Mouse (Mus musculus) Muller cell, postnatal 12 days (primary cell): Measurements from ENCODE around the gene Arrdc5.
A peak's percentile ranks its signal among the peaks of the same experiment; 100 is the strongest.
"Not testable (repeated sequence)": the region's sequence is repeated elsewhere in the genome, so short reads cannot be mapped to it uniquely, and the experiment has no call there.

ENCODE experiments used
- DNase-seq: peaks from one replicate; pipeline ENCODE4 v3.0.0-alpha.2; 2015; ENCODE audit errors: inconsistent ontology term

Arrdc5 gene

GRCm38 (mm10) chr17:56278340-56278739 lies 21.7 kb downstream of the Arrdc5 start:
- no peak for DNase-seq

- no peak for DNase-seq
Measured at GRCm38 (mm10) chr17:56277567-56277893, 22.6 kb downstream of the Arrdc5 start.

DNA sequence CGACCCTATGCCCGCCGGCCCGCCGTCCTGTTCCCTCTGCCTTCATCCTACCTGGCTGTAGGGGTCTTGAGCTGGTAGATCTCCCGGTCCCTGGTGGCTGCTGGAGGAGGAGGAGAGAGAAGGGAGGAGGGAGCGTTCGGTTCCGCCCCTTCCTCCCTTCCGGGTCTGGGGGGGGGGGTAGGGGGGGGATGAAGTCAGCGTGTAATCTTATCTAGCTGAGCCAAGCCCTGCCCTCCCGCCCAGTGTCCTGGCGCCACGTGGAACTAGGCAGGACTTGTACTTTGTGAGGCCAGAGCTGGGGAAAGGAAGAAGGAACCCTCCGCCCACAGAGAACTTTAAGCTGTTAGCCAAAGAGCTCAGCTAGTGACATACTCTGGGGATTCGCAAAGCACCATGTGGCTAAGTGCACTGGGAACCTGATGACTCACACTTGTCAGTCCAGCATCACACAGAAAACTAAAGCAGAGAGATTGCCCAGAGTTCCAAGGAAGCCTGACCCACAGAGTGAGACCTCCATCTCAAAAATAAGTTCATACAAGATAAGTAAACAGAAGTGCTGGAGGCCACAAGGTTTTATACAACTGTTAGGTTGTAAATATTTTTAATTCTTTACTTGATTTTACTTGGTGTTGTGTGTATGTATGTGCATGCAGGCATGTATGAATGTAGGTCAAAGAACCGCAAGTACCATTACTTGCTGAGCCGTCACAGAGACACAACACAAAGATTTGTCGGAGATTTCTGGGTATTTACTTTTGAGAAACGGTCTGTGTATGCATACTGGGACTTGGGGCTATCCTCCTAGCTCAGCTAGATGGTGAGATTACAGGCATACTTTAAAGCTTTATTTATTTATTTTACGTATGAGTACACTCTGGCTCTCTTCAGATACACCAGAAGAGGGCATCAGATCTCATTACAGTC lies 23.2 kb downstream of the Arrdc5 start, which contains the start of gene Ticam1:
Gene Ticam1, minus strand, starts transcription at position 144 of the 924 bp plus-strand sequence.
- DNase-seq, result peak; percentile 99

GRCm38 (mm10) chr17:56275842-56276480 lies 24.1 kb downstream of the Arrdc5 start:
- peak; percentile 34 for DNase-seq

DNA sequence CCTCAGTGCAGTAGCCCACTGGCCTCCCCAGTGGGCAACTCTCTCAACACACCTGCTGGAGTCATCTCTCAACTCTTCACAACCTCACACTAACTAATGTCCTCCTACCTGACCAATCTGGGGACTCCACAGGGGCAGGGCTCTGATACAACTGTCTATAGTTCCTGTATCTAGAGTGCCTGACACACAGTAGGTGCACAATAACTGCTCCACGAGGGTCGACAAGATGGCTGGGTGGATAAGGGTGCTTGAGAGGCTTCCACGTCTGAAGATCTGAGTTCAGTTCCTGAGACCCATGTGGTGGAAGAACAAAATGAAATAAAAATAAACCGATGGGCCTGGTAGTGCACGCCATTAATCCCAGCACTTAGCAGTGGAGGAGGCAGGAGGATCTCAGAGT lies 26.1 kb downstream of the Arrdc5 start:
- no peak for DNase-seq

GRCm38 (mm10) chr17:56273482-56273881 lies 26.6 kb downstream of the Arrdc5 start:
- DNase-seq, result no peak

DNA sequence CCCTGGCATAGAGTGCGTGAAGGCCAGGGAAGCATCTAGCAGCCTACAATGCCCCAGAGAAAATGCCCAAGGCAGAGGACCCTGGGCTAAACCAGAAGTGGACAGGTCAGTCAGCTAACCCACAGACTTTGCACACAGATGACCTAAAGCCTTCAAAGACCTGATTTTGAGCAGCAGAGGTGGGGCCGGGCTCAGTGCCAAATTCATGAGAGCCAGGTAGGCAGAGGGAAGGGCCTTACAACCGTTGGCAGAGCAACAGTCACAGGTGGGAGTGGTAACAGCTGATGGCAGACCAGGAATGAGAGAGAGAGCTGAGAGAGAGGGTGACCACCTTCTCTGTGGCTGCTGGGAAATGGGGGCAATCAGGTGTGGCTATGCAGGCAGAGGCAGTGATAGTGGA lies 27.4 kb downstream of the Arrdc5 start:
- no peak for DNase-seq

- DNase-seq, result no peak
Measured at GRCm38 (mm10) chr17:56271609-56272253, 28.4 kb downstream of the Arrdc5 start.

GRCm38 (mm10) chr17:56269741-56270140 lies 30.3 kb downstream of the Arrdc5 start:
- no peak for DNase-seq

- DNase-seq, result peak; percentile 81
Measured at GRCm38 (mm10) chr17:56269153-56269630, 30.9 kb downstream of the Arrdc5 start.

DNA sequence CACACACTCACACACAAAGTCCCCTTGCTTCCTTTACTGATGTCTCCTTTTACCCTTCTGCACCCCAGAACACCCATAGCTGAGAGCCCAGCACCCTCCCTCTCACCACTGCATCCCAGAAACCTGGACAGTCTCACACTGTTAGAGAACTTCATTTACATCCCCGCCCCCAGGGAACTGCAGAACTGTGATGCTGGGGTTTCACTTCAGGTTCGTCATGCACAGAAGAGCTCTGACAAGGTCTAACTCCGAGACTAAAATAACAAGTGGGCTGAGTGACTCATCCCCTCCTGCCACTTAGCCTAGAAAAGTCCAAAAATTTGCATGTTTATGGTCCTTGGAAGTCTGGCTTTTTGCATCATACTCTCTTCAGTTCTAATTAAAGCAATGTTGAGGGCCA lies 33.8 kb downstream of the Arrdc5 start:
- peak; percentile 27 for DNase-seq

GRCm38 (mm10) chr17:56265869-56266268 lies 34.2 kb downstream of the Arrdc5 start:
- DNase-seq, result peak; percentile 23

- DNase-seq, result no peak
Measured at GRCm38 (mm10) chr17:56265011-56265410, 35.1 kb downstream of the Arrdc5 start.

DNA sequence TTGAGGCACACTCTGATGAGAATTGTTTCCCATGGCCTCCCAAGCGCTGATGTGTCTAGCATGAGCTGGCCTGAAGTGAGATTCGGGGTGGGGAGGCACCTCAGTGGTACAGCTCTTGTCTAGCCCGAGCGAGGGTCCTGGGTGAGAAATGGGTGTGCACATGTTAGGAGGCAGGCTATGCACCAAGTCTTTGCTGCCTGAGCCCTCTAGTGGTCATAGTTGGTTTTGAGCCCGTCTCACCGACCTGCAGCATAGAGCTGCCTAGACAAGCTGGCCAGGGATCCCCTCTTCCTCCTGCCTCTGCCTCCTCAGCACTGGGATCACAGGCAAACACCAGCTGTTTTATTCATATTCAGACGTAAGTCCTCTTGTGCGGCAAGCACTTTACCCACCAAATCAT lies 36.1 kb downstream of the Arrdc5 start:
- DNase-seq, result peak; percentile 51

DNA sequence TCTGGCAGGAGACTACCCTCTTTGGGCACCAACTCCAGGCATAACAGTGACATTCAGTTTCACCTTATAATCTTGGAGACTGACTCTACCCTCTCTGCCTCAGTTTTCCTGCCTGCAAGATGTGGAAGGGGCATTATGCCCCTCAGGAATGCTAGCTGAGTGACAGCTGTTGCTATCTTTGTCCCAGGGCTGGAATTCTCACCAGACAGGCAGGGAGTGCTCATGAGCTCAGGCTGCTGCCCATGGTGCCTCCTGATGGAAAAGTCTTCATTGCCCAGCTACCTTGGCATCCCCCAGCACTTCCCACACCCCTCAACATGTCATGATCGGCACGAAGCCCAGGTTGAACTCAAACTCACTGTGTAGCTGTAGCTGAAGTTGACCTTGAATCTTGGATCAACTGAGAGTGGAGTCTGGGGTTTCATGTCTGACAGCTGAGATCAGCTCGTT lies 37.4 kb downstream of the Arrdc5 start:
- no peak for DNase-seq

DNA sequence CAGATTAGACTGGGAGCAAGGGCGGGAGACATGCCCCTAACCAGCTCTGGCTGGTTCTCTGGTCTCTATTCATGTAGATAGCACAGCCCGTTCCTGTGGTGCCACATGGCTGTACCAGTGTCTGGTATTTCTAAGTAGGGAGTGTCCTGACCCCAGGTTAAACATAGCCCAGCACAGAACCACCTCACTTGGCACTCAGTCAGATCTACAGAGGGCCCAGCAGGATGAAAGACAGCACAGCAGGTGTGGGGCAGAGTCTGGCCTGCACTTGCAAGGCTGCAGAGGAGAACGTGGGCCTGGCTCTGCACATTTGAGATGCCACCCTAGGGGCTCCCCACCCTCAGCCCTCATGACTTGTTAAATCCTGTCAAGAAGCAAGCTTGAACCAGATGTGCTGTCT lies 38.9 kb downstream of the Arrdc5 start:
- DNase-seq, result no peak

DNA sequence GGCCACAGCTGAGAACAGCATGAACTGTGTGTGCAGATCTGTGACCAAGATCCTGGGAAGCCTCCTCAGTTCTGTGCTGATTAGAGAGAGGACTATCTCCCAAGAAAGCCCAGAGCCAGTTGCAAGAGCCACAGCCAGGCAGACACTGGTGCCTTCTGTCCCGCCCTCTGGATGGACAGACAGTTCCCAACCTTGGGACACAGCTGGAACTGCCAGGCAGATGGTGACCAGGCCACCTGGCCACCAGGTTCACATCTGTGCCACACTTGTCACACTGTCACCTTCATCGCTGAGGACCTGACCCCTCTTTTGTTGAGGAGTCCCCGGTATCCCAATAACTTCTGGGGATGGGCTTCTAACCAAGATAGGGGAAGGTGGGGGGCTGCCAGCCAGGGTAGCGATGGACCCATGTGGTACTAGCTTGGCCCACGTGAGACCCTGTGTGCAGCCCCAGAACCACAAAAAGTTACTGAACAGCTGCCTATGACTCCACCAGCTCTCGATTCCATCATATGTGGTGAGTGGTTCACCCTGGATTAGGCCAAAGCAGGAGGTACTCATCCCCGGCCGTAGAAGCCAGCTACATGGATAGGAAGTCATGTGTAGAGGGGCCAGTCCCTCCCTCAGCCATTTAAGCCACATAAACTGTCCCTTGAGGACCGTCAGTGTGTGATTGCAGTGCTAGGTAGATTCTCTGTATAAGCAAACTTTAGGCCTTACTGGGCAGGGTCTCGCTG lies 40.6 kb downstream of the Arrdc5 start:
- no peak for DNase-seq

DNA sequence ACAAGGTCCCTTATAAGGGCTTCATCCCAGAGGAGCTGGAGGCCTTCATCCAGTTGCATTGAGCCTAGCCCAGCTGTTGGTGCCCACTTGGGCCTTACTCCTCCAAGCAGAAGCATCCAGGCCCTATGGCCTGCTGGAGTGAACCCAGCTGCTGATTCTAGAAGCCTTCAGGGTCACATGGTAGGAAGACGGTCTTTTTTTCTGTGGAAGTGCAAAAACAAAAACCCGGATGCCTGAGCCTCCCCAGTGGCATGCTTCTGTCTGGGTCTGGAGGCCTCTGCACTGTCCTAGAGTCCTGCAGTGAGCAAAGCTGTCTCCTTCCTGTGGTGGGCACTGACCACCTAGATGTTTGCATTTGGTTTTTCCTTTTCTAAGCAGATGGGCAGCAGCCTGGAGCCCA lies 41.3 kb downstream of the Arrdc5 start:
- not testable (repeated sequence) for DNase-seq

GRCm38 (mm10) chr17:56258269-56258668 lies 41.8 kb downstream of the Arrdc5 start:
- not testable (repeated sequence) for DNase-seq

- DNase-seq, result no peak
Measured at GRCm38 (mm10) chr17:56257181-56257894, 42.7 kb downstream of the Arrdc5 start.
